Mouse (Mus musculus) spleen, postnatal 36 days (tissue): ENCODE results near the gene St3gal2.
A peak's percentile ranks its signal among the peaks of the same experiment; 100 is the strongest.
"Not testable (repeated sequence)": the region's sequence is repeated elsewhere in the genome, so short reads cannot be mapped to it uniquely, and the experiment has no call there.

Experiments
- DNase-seq, 2 experiments: peaks; one replicate each; pipeline ENCODE4 v3.0.0; 2022; ENCODE audit warnings: low spot score in 2 of 2, mixed read lengths in 1 of 2

Gene St3gal2

GRCm38 (mm10) chr8:110944276-110944876 lies 24.7 kb downstream of the St3gal2 start:
- no peak for DNase-seq

- no peak for DNase-seq
Measured at GRCm38 (mm10) chr8:110945716-110946115, 26.0 kb downstream of the St3gal2 start.

GRCm38 (mm10) chr8:110950065-110950484 lies 30.4 kb downstream of the St3gal2 start:
- peak; percentile 72 to 75 for DNase-seq

GRCm38 (mm10) chr8:110954776-110955175 lies 35.1 kb downstream of the St3gal2 start:
- DNase-seq: peak; percentile 77 to 78

- no peak for DNase-seq
Measured at GRCm38 (mm10) chr8:110956619-110957450, 37.1 kb downstream of the St3gal2 start.

- DNase-seq: no peak
Measured at GRCm38 (mm10) chr8:110957471-110957870, 37.7 kb downstream of the St3gal2 start.

DNA sequence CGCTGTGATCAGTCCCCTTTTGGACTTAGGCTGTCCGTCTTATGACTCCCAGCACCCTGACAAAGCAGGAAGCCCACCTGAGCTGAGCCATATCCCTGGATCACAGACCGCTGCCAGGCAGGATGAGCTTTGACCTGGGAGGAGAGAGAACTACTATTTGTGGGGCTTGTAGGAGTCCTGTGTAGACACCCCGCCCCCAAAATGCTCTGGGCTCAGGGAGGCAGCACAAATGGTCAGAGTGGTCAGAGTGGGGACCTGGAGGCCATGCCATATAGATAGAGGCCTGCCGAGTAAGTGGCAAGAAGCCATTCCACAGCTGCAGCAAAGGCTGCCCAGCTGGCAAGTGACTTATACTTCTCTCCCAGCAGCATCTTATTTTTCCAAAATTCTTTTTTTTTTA lies 38.4 kb downstream of the St3gal2 start:
- no peak for DNase-seq

- not testable (repeated sequence) for DNase-seq
Measured at GRCm38 (mm10) chr8:110958553-110958952, 38.8 kb downstream of the St3gal2 start.

- no peak for DNase-seq
Measured at GRCm38 (mm10) chr8:110959071-110959780, 39.5 kb downstream of the St3gal2 start.

GRCm38 (mm10) chr8:110959906-110960305 lies 40.2 kb downstream of the St3gal2 start:
- DNase-seq: no peak

DNA sequence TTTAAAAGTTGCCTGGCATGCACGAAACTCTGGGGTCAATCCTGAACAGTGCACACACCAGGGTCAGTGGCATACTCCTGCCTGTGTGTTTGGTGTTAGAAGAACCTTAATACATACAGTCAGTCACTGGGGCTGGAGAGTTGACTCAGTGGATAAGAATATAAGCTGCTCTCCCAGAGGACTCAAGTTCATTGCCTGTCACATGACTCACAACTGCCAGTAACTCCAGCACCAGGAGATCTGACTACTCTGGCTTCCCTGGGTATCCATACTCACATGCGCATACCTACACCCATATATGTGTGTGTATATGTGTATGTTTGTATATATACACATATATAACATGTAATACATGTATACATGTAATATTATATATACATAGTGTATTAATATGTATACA lies 43.3 kb downstream of the St3gal2 start:
- DNase-seq: no peak

DNA sequence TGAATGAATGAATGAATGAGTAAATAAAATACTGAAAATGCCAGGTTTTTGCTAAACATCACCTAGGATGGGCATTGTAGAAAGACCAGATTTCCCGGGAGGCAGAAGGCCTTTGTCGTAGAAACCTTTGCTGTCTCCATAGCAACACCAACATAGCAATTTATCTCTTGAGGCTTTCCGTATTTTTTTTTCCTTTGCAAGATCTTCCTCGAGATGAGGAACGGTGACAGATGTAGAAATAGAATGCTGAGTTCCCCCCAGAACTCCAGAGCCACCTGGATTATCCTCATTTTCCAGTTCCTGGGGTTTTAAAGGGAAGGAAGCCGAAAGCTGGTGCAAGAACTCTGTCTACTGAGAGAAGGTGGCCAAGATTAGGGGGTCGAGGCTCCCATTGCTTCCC lies 44.9 kb downstream of the St3gal2 start:
- DNase-seq: no peak

GRCm38 (mm10) chr8:110965594-110965993 lies 45.9 kb downstream of the St3gal2 start:
- peak; percentile 17 to 56 for DNase-seq

DNA sequence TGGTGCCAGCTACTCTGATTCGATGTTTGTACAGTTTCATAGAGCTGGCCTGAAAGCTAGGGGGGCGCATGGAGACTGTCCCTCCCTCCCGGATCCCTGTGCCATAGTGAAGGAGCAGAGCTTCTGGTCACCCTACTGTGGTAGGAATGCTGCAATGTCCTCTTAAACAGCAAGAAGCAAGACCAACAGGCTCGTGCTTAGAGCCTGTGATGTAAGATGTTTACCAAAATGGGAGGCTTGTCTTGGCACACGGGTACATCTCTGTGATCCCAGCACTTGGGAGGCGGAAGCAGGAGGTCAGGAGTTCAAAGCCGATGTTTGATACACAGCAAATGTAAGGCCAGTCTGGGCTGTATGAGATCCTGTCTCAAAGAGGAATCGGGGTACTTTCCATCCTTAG lies 46.9 kb downstream of the St3gal2 start:
- DNase-seq: no peak

DNA sequence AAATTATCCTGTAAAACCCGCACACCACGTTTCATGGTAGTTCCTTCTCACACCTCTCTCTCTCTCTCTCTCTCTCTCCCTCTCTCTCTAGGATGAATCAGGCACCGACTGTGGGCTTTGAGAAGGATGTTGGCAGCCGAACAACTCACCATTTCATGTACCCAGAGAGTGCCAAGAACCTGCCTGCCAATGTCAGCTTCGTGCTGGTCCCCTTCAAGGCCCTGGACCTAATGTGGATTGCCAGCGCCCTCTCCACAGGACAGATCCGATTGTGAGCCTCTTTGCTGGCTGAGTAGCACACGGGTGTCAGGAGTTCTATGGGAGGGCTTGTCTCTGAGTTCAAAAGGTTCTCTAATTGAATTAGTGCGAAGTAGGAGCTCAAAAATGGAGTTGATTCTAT lies 47.6 kb downstream of the St3gal2 start:
- DNase-seq: no peak

DNA sequence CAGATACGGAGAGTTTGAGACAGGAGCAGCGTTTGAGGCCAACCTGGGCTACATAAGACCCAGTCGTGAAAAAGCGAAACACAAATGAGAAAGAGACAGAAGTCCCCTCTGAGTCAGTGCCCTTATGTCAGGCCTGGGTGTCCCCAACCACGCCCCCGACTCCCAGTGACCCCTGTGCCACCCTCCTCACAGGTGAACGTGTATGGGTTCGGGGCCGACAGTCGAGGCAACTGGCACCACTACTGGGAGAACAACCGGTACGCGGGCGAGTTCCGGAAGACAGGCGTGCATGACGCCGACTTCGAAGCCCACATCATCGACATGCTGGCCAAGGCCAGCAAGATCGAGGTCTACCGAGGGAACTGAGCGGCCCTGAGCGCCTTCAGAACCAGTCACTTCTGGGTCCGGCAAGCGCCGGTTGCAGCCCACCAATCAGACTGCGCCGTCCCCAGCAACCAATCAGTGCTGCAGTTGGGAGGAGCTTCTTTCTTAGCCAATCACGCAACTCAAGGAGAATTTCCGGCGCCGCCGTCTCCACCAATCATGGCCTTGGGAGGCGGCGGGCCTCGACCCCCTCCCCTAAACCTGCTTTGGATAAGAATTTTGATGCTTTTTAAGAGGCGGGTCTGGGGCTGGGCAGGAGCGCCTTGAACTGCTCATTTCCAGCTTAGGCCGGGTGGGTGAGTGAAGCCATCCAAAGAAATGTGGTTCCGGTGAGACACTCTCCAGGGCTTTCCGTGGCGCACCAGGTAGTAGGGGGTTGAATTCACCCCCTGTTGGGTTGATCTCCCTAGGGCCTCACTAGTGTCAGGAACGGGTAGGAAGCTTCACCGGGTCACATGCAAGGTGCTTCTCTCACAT lies 50.4 kb downstream of the St3gal2 start:
- DNase-seq: peak; percentile 90 to 91

DNA sequence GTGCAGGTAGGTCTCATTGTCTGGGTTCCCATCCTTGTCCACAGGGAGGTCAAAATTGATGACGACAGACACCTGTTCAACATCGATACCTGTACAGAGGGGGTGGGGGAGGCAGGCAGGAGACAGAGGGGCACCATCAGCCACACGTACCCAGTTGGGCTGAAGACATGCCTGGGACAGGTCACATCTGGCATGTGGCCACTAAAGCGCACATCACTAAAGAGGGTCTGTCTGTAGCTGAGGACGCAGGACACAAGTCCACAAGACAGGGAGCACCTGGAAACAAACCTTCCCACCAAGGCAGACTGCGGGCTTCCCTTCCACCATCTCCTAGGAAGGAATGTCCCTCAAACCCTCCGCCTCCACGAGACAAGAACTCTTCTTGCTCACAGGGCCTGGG lies 56.8 kb downstream of the St3gal2 start:
- DNase-seq: not testable (repeated sequence)

- not testable (repeated sequence) for DNase-seq
Measured at GRCm38 (mm10) chr8:110977987-110978386, 58.3 kb downstream of the St3gal2 start.

DNA sequence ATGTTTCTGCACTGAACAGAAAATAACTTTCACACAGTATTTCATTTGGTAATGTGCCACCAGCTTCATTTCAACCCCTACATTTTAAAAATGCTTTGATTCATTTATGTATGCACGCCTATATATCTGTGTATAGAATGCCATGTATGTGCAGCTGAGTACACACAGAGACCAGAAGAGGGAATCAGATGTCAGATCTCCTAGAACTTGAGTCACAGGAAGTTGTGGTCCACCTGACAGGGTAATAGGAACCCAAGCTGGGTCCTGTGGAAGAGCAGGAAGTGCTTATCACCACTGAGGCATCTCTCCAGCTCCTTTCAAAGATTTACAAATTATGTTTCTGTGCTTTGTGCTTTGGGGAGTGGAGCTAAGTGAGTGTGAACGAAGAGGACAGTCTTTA lies 61.6 kb downstream of the St3gal2 start:
- no peak for DNase-seq

- peak; percentile 54 to 58 for DNase-seq
Measured at GRCm38 (mm10) chr8:110987805-110988744, 68.4 kb downstream of the St3gal2 start.
